Mouse (Mus musculus) E14TG2a.4 (cell line): ENCODE measurements around the gene Trim52.

Experiments
- CTCF ChIP-seq: conservative IDR thresholded peaks from 2 replicates; pipeline ENCODE4 v1.5.1; 2014; ENCODE audit warnings: low read length
- NANOG ChIP-seq: IDR thresholded peaks from 2 replicates; pipeline ENCODE4 v1.6.1; 2014; ENCODE audit warnings: borderline replicate concordance, low read length, mixed read lengths
- POU5F1 ChIP-seq: IDR thresholded peaks from 2 replicates; pipeline ENCODE4 v1.6.1; 2014; ENCODE audit warnings: low read length, borderline replicate concordance

DNA sequence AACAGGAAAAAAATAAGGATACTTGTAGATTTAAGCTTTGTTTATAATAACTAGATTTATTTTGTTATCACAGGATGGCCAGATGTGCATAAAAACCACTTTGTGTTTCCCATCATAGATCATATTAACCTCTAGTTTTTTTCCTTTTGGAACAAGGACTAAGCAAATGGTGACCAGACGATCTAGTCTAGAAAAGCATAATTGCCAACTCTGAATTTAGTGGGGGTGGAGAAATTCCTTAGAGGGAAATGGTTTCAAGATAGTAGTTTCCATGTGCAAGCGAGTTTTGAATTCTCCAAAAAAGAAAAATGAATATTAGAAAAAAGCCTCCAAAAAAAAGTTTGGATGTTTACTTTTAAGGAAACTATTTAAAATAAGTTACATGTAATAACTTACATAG is 13.4 kb downstream of the Trim52 start:
- TF ChIP-seq CTCF (no peak), NANOG (no peak), POU5F1 (no peak)
